Mouse (Mus musculus): ENCODE results near the gene Mvb12a. TPM values are rescaled to one million over a fixed set of nuclear protein-coding genes. Genes with fewer than 3 reads are reported as not detected.

Mvb12a gene
- polyA plus RNA-seq, 1 experiment = 136 TPM

- no peaks in the 10 kb centered on the region for H3K36me3 ChIP-seq (ENCODE audit: control insufficient read depth, insufficient read depth, low read length)
- H3K4me1 ChIP-seq (ENCODE audit: control insufficient read depth, insufficient read depth, low read length) = 0 out of 2 replicates have a peak, but pooled peaks cover 4% of the 10 kb centered on the region
- peak within 1 kb of the TSS; percentile 65 for H3K4me3 ChIP-seq (ENCODE audit: insufficient read depth, low read depth, low read length)
- TF ChIP-seq CTCF (conservative IDR thresholded peaks at IDR 0.05; ENCODE audit: insufficient read depth, insufficient read length, low read depth, low read length) = no peak
- no peak for TF ChIP-seq POLR2A (IDR thresholded peaks at IDR 0.05; ENCODE audit: low read depth, low read length)
- 4% methylated on average over 37 of the region's 37 CpGs for WGBS
- H3K27me3 ChIP-seq (replicated peaks; ENCODE audit: control insufficient read depth, insufficient read depth, low read length) = no peaks in the 10 kb centered on the region
- peak within 1 kb of the TSS; percentile 74 for H3K27ac ChIP-seq (ENCODE audit: insufficient read depth, low read depth, low read length)
- peak; percentile 96 for DNase-seq
These were observed 5.5 kb upstream of the Mvb12a start, which contains the start of gene Bst2 for GRCm38 (mm10) chr8:71537028-71537867. Bst2 (minus strand) TSS chr8:71537456.

GRCm38 (mm10) chr8:71543755-71544154 lies 1.0 kb downstream of the Mvb12a start:
- peak overlapping the region; percentile 72 for H3K4me3 ChIP-seq (ENCODE audit: insufficient read depth, low read depth, low read length)
- 70% methylated on average over 9 of the region's 9 CpGs for WGBS
- peaks cover 1% of the 10 kb centered on the region for H3K36me3 ChIP-seq (ENCODE audit: control insufficient read depth, insufficient read depth, low read length)
- no peak for DNase-seq
- H3K4me1 ChIP-seq (ENCODE audit: control insufficient read depth, insufficient read depth, low read length) = peaks cover 8% of the 10 kb centered on the region; the same call in 1 of the 2 replicates
- no peak overlapping the region for H3K27ac ChIP-seq (ENCODE audit: insufficient read depth, low read depth, low read length)
- H3K27me3 ChIP-seq (replicated peaks; ENCODE audit: control insufficient read depth, insufficient read depth, low read length) = no peaks in the 10 kb centered on the region
- TF ChIP-seq POLR2A (IDR thresholded peaks at IDR 0.05; ENCODE audit: low read depth, low read length) = no peak
- no peak for TF ChIP-seq CTCF (conservative IDR thresholded peaks at IDR 0.05; ENCODE audit: insufficient read depth, insufficient read length, low read depth, low read length)

DNA sequence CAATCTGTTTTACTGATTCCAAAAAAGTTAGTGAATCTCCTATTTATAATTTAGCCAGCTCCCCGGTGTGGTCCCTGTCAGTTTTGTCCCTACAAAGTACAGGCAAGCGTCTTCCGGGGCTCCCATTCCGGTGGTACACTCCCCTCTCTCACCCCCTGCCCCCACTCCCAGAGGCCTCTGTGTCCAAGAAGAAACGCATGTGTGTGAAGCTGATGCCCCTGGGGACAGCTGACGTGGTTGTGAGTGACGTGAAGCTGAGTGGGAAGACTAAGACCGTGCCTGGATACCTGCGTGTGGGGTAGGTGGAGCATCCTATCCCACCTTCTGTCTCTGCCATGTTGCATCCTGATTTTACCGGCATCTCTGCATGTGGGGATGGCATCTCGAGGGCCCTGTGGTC lies 2.3 kb downstream of the Mvb12a start:
- H3K36me3 ChIP-seq (ENCODE audit: control insufficient read depth, insufficient read depth, low read length) = peaks cover 1% of the 10 kb centered on the region
- WGBS = 93% methylated on average over 11 of the region's 11 CpGs
- TF ChIP-seq CTCF (conservative IDR thresholded peaks at IDR 0.05; ENCODE audit: insufficient read depth, insufficient read length, low read depth, low read length) = no peak
- no peak for TF ChIP-seq POLR2A (IDR thresholded peaks at IDR 0.05; ENCODE audit: low read depth, low read length)
- H3K27me3 ChIP-seq (replicated peaks; ENCODE audit: control insufficient read depth, insufficient read depth, low read length) = no peaks in the 10 kb centered on the region
- H3K4me3 ChIP-seq (ENCODE audit: insufficient read depth, low read depth, low read length) = no peak overlapping the region
- peaks cover 8% of the 10 kb centered on the region; the same call in 1 of the 2 replicates for H3K4me1 ChIP-seq (ENCODE audit: control insufficient read depth, insufficient read depth, low read length)
- no peak overlapping the region for H3K27ac ChIP-seq (ENCODE audit: insufficient read depth, low read depth, low read length)
- no peak for DNase-seq

- DNase-seq = no peak
- WGBS = 90% methylated on average over 7 of the region's 7 CpGs
- peaks cover 1% of the 10 kb centered on the region for H3K36me3 ChIP-seq (ENCODE audit: control insufficient read depth, insufficient read depth, low read length)
- no peak overlapping the region for H3K4me3 ChIP-seq (ENCODE audit: insufficient read depth, low read depth, low read length)
- no peak overlapping the region for H3K27ac ChIP-seq (ENCODE audit: insufficient read depth, low read depth, low read length)
- peaks cover 8% of the 10 kb centered on the region; the same call in 1 of the 2 replicates for H3K4me1 ChIP-seq (ENCODE audit: control insufficient read depth, insufficient read depth, low read length)
- no peaks in the 10 kb centered on the region for H3K27me3 ChIP-seq (replicated peaks; ENCODE audit: control insufficient read depth, insufficient read depth, low read length)
- no peak for TF ChIP-seq CTCF (conservative IDR thresholded peaks at IDR 0.05; ENCODE audit: insufficient read depth, insufficient read length, low read depth, low read length)
- no peak for TF ChIP-seq POLR2A (IDR thresholded peaks at IDR 0.05; ENCODE audit: low read depth, low read length)
These were observed 4.9 kb downstream of the Mvb12a start for GRCm38 (mm10) chr8:71547590-71547989.

- no peak overlapping the region for H3K27ac ChIP-seq (ENCODE audit: insufficient read depth, low read depth, low read length)
- WGBS = 70% methylated on average over 7 of the region's 7 CpGs
These were observed 8.0 kb downstream of the Mvb12a start for GRCm38 (mm10) chr8:71550754-71551153.

GRCm38 (mm10) chr8:71552770-71553169 lies 10.0 kb downstream of the Mvb12a start:
- no peaks in the 10 kb centered on the region for H3K27me3 ChIP-seq (replicated peaks; ENCODE audit: control insufficient read depth, insufficient read depth, low read length)
- H3K36me3 ChIP-seq (ENCODE audit: control insufficient read depth, insufficient read depth, low read length) = no peaks in the 10 kb centered on the region; the same call in 1 of the 2 replicates
- TF ChIP-seq CTCF (conservative IDR thresholded peaks at IDR 0.05; ENCODE audit: insufficient read depth, insufficient read length, low read depth, low read length) (no peak), POLR2A (IDR thresholded peaks at IDR 0.05; ENCODE audit: low read depth, low read length) (no peak)
- peak overlapping the region; percentile 61; the same call in 1 of the 2 replicates for H3K27ac ChIP-seq (ENCODE audit: insufficient read depth, low read depth, low read length)
- H3K4me1 ChIP-seq (ENCODE audit: control insufficient read depth, insufficient read depth, low read length) = no peaks in the 10 kb centered on the region
- DNase-seq = peak; percentile 32
- H3K4me3 ChIP-seq (ENCODE audit: insufficient read depth, low read depth, low read length) = no peak overlapping the region
- WGBS = 35% methylated on average over 6 of the region's 6 CpGs

More at GRCm38 (mm10) chr8:71550754-71551153, 8.0 kb downstream of the Mvb12a start:
- no peaks in the 10 kb centered on the region; the same call in none of the 2 replicates for H3K36me3 ChIP-seq (ENCODE audit: control insufficient read depth, insufficient read depth, low read length)
- TF ChIP-seq POLR2A (IDR thresholded peaks at IDR 0.05; ENCODE audit: low read depth, low read length) (no peak), CTCF (conservative IDR thresholded peaks at IDR 0.05; ENCODE audit: insufficient read depth, insufficient read length, low read depth, low read length) (no peak)
- H3K4me3 ChIP-seq (ENCODE audit: insufficient read depth, low read depth, low read length) = no peak overlapping the region
- DNase-seq = no peak
- no peaks in the 10 kb centered on the region for H3K4me1 ChIP-seq (ENCODE audit: control insufficient read depth, insufficient read depth, low read length)
- no peaks in the 10 kb centered on the region for H3K27me3 ChIP-seq (replicated peaks; ENCODE audit: control insufficient read depth, insufficient read depth, low read length)

DNA sequence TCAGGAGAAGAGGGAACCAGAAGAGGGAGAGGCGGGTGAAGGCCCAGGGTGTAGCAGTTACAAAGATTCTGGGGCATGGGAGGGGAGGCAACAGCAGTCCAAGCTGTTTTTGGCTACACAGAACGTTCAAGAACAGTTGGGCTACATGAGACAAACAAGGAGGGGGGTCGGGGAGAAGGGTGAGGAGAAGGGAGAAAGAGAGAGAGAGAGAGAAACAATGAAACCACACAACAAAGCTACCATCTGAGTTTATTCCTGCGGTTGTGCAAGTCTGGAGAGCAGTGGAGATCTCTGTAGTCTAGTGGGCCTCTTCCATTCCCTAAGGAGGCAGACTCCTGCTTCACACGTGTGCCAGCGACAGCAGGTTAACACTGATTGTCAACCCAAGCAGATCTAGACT lies 11.3 kb downstream of the Mvb12a start:
- WGBS = 81% methylated on average over 6 of the region's 6 CpGs
- Histone ChIP-seq H3K4me3 (ENCODE audit: insufficient read depth, low read depth, low read length) (no peak overlapping the region), H3K4me1 (ENCODE audit: control insufficient read depth, insufficient read depth, low read length) (no peaks in the 10 kb centered on the region), H3K27ac (ENCODE audit: insufficient read depth, low read depth, low read length) (no peak overlapping the region), H3K27me3 (replicated peaks; ENCODE audit: control insufficient read depth, insufficient read depth, low read length) (no peaks in the 10 kb centered on the region), H3K36me3 (ENCODE audit: control insufficient read depth, insufficient read depth, low read length) (no peaks in the 10 kb centered on the region)
- no peak for TF ChIP-seq CTCF (conservative IDR thresholded peaks at IDR 0.05; ENCODE audit: insufficient read depth, insufficient read length, low read depth, low read length)
- no peak for TF ChIP-seq POLR2A (IDR thresholded peaks at IDR 0.05; ENCODE audit: low read depth, low read length)
- DNase-seq = no peak
